17 mouse cellular contexts compared by ENCODE assay signal in genomic region chr8:9094002-9094401, GRCm38 (mm10).
DNase-seq lines count a peak whose midpoint lies in the region; ATAC-seq and TF ChIP-seq lines count a peak whose summit lies in the region.
"Had no signal": no experiment of that assay in that cellular context is flagged by ENCODE, and none has a peak within 500 bp of the region (broad histone marks: within the 10 kb centered on the region; RNA-seq: fewer than 3 reads in every experiment).

No protein-coding gene starts in this region.

- H3K36me3 ChIP-seq in embryonic facial prominence, embryonic 14.5 days (ENCODE audit: control insufficient read depth, insufficient read depth, low read length): no peaks in the 10 kb centered on the region
- H3K36me3 ChIP-seq in embryonic facial prominence, embryonic 10.5 days (replicated peaks): no peaks in the 10 kb centered on the region
- H3K36me3 ChIP-seq in intestine, embryonic 15.5 days: no peaks in the 10 kb centered on the region
- no peaks in the 10 kb centered on the region for H3K36me3 ChIP-seq in intestine, postnatal 0 days (ENCODE audit: control insufficient read depth, insufficient read depth)
- no peaks in the 10 kb centered on the region for H3K36me3 ChIP-seq in liver, adult 2 months (ENCODE audit: control insufficient read depth, insufficient read depth, low read length)
- H3K36me3 ChIP-seq in heart, embryonic 16.5 days (ENCODE audit: control insufficient read depth, insufficient read depth): no peaks in the 10 kb centered on the region
- H3K36me3 ChIP-seq: limb, embryonic 15.5 days had no signal

- ATAC-seq in embryonic facial prominence, embryonic 14.5 days (ENCODE audit: low read depth): no peak
- 0 out of 2 replicates have a peak, but pooled peaks have one; percentile 20 for ATAC-seq in intestine, embryonic 15.5 days
- ATAC-seq in intestine, postnatal 0 days: no peak
- peak; percentile 55 for ATAC-seq in heart, embryonic 16.5 days (replicated peaks; ENCODE audit: extremely low read depth, insufficient read depth, low FRiP score)
- ATAC-seq: forebrain, embryonic 13.5 days; inflammation-experienced regulatory T-cells, adult 6 months; midbrain, embryonic 16.5 days had no signal

- 52% methylated on average over 9 of the region's 9 CpGs for WGBS in embryonic facial prominence, embryonic 14.5 days
- 73% methylated on average over 9 of the region's 9 CpGs for WGBS in embryonic facial prominence, embryonic 10.5 days
- 47% methylated on average over 9 of the region's 9 CpGs for WGBS in intestine, embryonic 15.5 days
- WGBS in intestine, postnatal 0 days: 54% methylated on average over 9 of the region's 9 CpGs
- WGBS in liver, adult 2 months: 58% methylated on average over 9 of the region's 9 CpGs
- 22% methylated on average over 9 of the region's 9 CpGs for WGBS in heart, embryonic 16.5 days

- no peaks in the 10 kb centered on the region for H3K4me1 ChIP-seq in embryonic facial prominence, embryonic 14.5 days (ENCODE audit: control insufficient read depth, insufficient read depth, low read length)
- H3K4me1 ChIP-seq in embryonic facial prominence, embryonic 10.5 days: 0 out of 2 replicates have a peak, but pooled peaks cover 4% of the 10 kb centered on the region
- H3K4me1 ChIP-seq in intestine, embryonic 15.5 days (replicated peaks): 0 out of 2 replicates have a peak, but pooled peaks cover 5% of the 10 kb centered on the region
- no peaks in the 10 kb centered on the region for H3K4me1 ChIP-seq in intestine, postnatal 0 days (replicated peaks; ENCODE audit: control insufficient read depth, insufficient read depth, low read length)
- H3K4me1 ChIP-seq in liver, adult 2 months (ENCODE audit: control insufficient read depth, insufficient read depth, low read length): no peaks in the 10 kb centered on the region
- H3K4me1 ChIP-seq in heart, embryonic 16.5 days (ENCODE audit: control insufficient read depth, insufficient read depth, low read length): peaks cover 3% of the 10 kb centered on the region; the same call in 1 of the 2 replicates
- H3K4me1 ChIP-seq: forebrain, embryonic 13.5 days; limb, embryonic 15.5 days had no signal

- H3K4me2 ChIP-seq in embryonic facial prominence, embryonic 14.5 days (ENCODE audit: low read depth, low read length): no peak overlapping the region
- no peak overlapping the region for H3K4me2 ChIP-seq in intestine, embryonic 15.5 days (replicated peaks)
- H3K4me2 ChIP-seq in intestine, postnatal 0 days (replicated peaks; ENCODE audit: low read depth): no peak overlapping the region
- H3K4me2 ChIP-seq in heart, embryonic 16.5 days (ENCODE audit: low read depth, low read length): no peak overlapping the region
- H3K4me2 ChIP-seq: forebrain, embryonic 13.5 days; limb, embryonic 15.5 days had no signal

- H3K27ac ChIP-seq in embryonic facial prominence, embryonic 14.5 days (replicated peaks; ENCODE audit: low read depth, low read length): no peak overlapping the region
- no peak overlapping the region for H3K27ac ChIP-seq in embryonic facial prominence, embryonic 10.5 days (replicated peaks)
- H3K27ac ChIP-seq in intestine, embryonic 15.5 days: no peak overlapping the region
- no peak overlapping the region for H3K27ac ChIP-seq in intestine, postnatal 0 days (ENCODE audit: low read depth, low read length)
- H3K27ac ChIP-seq in liver, adult 2 months (replicated peaks; ENCODE audit: insufficient read depth, low read depth, low read length): 0 out of 2 replicates have a peak overlapping the region, but pooled peaks have one; percentile 35
- H3K27ac ChIP-seq in heart, embryonic 16.5 days (ENCODE audit: low read length): no peak overlapping the region; the same call in 1 of the 2 replicates
- H3K27ac ChIP-seq: forebrain, embryonic 13.5 days; limb, embryonic 15.5 days had no signal

- H3K9ac ChIP-seq in embryonic facial prominence, embryonic 14.5 days (ENCODE audit: low read depth, low read length): no peak overlapping the region
- no peak overlapping the region for H3K9ac ChIP-seq in intestine, embryonic 15.5 days
- no peak overlapping the region for H3K9ac ChIP-seq in intestine, postnatal 0 days (ENCODE audit: low read depth, low read length)
- H3K9ac ChIP-seq in liver, adult 2 months (ENCODE audit: low read depth, low read length): no peak overlapping the region
- no peak overlapping the region for H3K9ac ChIP-seq in heart, embryonic 16.5 days (ENCODE audit: low read length)
- H3K9ac ChIP-seq: forebrain, embryonic 13.5 days; limb, embryonic 15.5 days had no signal

- TF ChIP-seq CTCF in intestine, postnatal 0 days (IDR thresholded peaks at IDR 0.05; ENCODE audit: low read depth): no peak
- TF ChIP-seq CTCF in liver, adult 2 months (IDR thresholded peaks at IDR 0.05; ENCODE audit: low read depth, low read length): no peak

- TF ChIP-seq POLR2A in liver, adult 2 months (IDR thresholded peaks at IDR 0.05; ENCODE audit: extremely low read depth, insufficient read depth, low read length): no peak

- H3K4me3 ChIP-seq in embryonic facial prominence, embryonic 14.5 days (ENCODE audit: low read depth, low read length): no peak overlapping the region
- no peak overlapping the region for H3K4me3 ChIP-seq in embryonic facial prominence, embryonic 10.5 days
- H3K4me3 ChIP-seq in intestine, embryonic 15.5 days (replicated peaks): no peak overlapping the region
- no peak overlapping the region for H3K4me3 ChIP-seq in intestine, postnatal 0 days (ENCODE audit: low read depth, low read length)
- no peak overlapping the region for H3K4me3 ChIP-seq in liver, adult 2 months (ENCODE audit: insufficient read depth, low read depth, low read length)
- no peak overlapping the region for H3K4me3 ChIP-seq in heart, embryonic 16.5 days (ENCODE audit: low read length)
- H3K4me3 ChIP-seq: forebrain, embryonic 13.5 days; limb, embryonic 15.5 days had no signal

- peak; percentile 33 for DNase-seq in embryonic facial prominence, embryonic 14.5 days (ENCODE audit: low spot score)
- DNase-seq in embryonic facial prominence, embryonic 10.5 days (ENCODE audit: low spot score): no peak
- DNase-seq in liver, adult 2 months (ENCODE audit: extremely low read depth, low read depth, low spot score): no peak
- DNase-seq in liver: no peak
- no peak for DNase-seq in right cerebral cortex, adult 18-20 months
- DNase-seq: cerebellum, postnatal 14 days; embryo, embryonic 11 days; gastrocnemius, postnatal 36 days; lung, adult 18-20 months; thymus, adult 18-20 months had no signal

- no peaks in the 10 kb centered on the region for H3K79me2 ChIP-seq in liver, adult 2 months (ENCODE audit: control insufficient read depth, insufficient read depth, low read length)

- no peaks in the 10 kb centered on the region for H3K27me3 ChIP-seq in embryonic facial prominence, embryonic 14.5 days (replicated peaks; ENCODE audit: control insufficient read depth, insufficient read depth, low read length)
- H3K27me3 ChIP-seq in embryonic facial prominence, embryonic 10.5 days (replicated peaks; ENCODE audit: low read depth, poor library complexity, severe bottlenecking): no peaks in the 10 kb centered on the region
- no peaks in the 10 kb centered on the region for H3K27me3 ChIP-seq in intestine, embryonic 15.5 days (replicated peaks)
- H3K27me3 ChIP-seq in intestine, postnatal 0 days (replicated peaks; ENCODE audit: control insufficient read depth, insufficient read depth, low read length): no peaks in the 10 kb centered on the region
- H3K27me3 ChIP-seq in liver, adult 2 months (ENCODE audit: control insufficient read depth, insufficient read depth, low read length): no peaks in the 10 kb centered on the region
- H3K27me3 ChIP-seq in heart, embryonic 16.5 days (ENCODE audit: control insufficient read depth, insufficient read depth, low read length): no peaks in the 10 kb centered on the region
- H3K27me3 ChIP-seq: forebrain, embryonic 13.5 days; limb, embryonic 15.5 days had no signal

- H3K9me3 ChIP-seq in embryonic facial prominence, embryonic 14.5 days (ENCODE audit: control insufficient read depth, low read length): no peaks in the 10 kb centered on the region
- no peaks in the 10 kb centered on the region for H3K9me3 ChIP-seq in embryonic facial prominence, embryonic 10.5 days
- no peaks in the 10 kb centered on the region for H3K9me3 ChIP-seq in intestine, embryonic 15.5 days
- no peaks in the 10 kb centered on the region for H3K9me3 ChIP-seq in intestine, postnatal 0 days (ENCODE audit: control insufficient read depth)
- no peaks in the 10 kb centered on the region for H3K9me3 ChIP-seq in heart, embryonic 16.5 days (replicated peaks; ENCODE audit: control insufficient read depth, low read length)
- H3K9me3 ChIP-seq: forebrain, embryonic 13.5 days; limb, embryonic 15.5 days had no signal

Comparison
In these comparisons a context has a peak if more than half of its experiments do, and no peak if none do; other contexts are left out.
1. ATAC-seq: peak in intestine, embryonic 15.5 days (single experiment) and heart, embryonic 16.5 days (single experiment); none in embryonic facial prominence, embryonic 14.5 days (single experiment) and intestine, postnatal 0 days (single experiment).